In genomic region chr12:79970227-79970901, GRCm38 (mm10) we compare ENCODE assay signal across 8 mouse cellular contexts.
DNase-seq lines count a peak whose midpoint lies in the region; ATAC-seq and TF ChIP-seq lines count a peak whose summit lies in the region.

No protein-coding gene starts in this region.

- DNase-seq in kidney, adult 18-20 months: no peak
- peak; percentile 97 for DNase-seq in heart, adult 11 months
- DNase-seq in liver, postnatal 0 days: peak; percentile 52
- DNase-seq in testis, postnatal 10 days (ENCODE audit: low spot score): peak; percentile 50
- DNase-seq in cerebellum, adult 9-10 months: no peak

- ATAC-seq in kidney, embryonic 15.5 days (replicated peaks; ENCODE audit: low FRiP score): peak; percentile 27; the same call in 1 of the 2 replicates
- peak; percentile 37; the same call in 1 of the 2 replicates for ATAC-seq in intestine, embryonic 15.5 days
- peak; percentile 26 for ATAC-seq in liver, postnatal 0 days

- H3K4me3 ChIP-seq in kidney, embryonic 15.5 days (replicated peaks): no peak overlapping the region
- H3K4me3 ChIP-seq in brown adipose tissue, adult 24 weeks (ENCODE audit: insufficient read depth, low read depth, low read length): no peak overlapping the region
- no peak overlapping the region for H3K4me3 ChIP-seq in intestine, embryonic 15.5 days (replicated peaks)
- H3K4me3 ChIP-seq in liver, postnatal 0 days (ENCODE audit: low read depth, low read length): no peak overlapping the region

- no peaks in the 10 kb centered on the region for H3K9me3 ChIP-seq in kidney, embryonic 15.5 days (replicated peaks)
- no peaks in the 10 kb centered on the region for H3K9me3 ChIP-seq in intestine, embryonic 15.5 days
- H3K9me3 ChIP-seq in liver, postnatal 0 days (ENCODE audit: low read length): no peaks in the 10 kb centered on the region

- 23% methylated on average over 13 of the region's 13 CpGs for WGBS in kidney, embryonic 15.5 days
- 27% methylated on average over 13 of the region's 13 CpGs for WGBS in intestine, embryonic 15.5 days
- WGBS in liver, postnatal 0 days (ENCODE audit: insufficient replicate concordance): 35% methylated on average over 13 of the region's 13 CpGs

- TF ChIP-seq EP300 in liver, postnatal 0 days (IDR thresholded peaks at IDR 0.05; ENCODE audit: low read depth): no peak

- 0 out of 2 replicates have a peak overlapping the region, but pooled peaks have one; percentile 11 for H3K9ac ChIP-seq in kidney, embryonic 15.5 days
- peak overlapping the region; percentile 12; the same call in 1 of the 2 replicates for H3K9ac ChIP-seq in intestine, embryonic 15.5 days
- no peak overlapping the region for H3K9ac ChIP-seq in liver, postnatal 0 days (replicated peaks)

- no peak overlapping the region for H3K4me2 ChIP-seq in kidney, embryonic 15.5 days
- H3K4me2 ChIP-seq in intestine, embryonic 15.5 days (replicated peaks): no peak overlapping the region
- peak overlapping the region; percentile 35; the same call in 1 of the 2 replicates for H3K4me2 ChIP-seq in liver, postnatal 0 days (ENCODE audit: low read depth, low read length)

- peaks cover 70% of the 10 kb centered on the region for H3K4me1 ChIP-seq in kidney, embryonic 15.5 days
- peaks cover 43% of the 10 kb centered on the region for H3K4me1 ChIP-seq in brown adipose tissue, adult 24 weeks (ENCODE audit: control insufficient read depth, insufficient read depth, insufficient read length, low read length)
- peaks cover 52% of the 10 kb centered on the region for H3K4me1 ChIP-seq in intestine, embryonic 15.5 days (replicated peaks)
- peaks cover 47% of the 10 kb centered on the region for H3K4me1 ChIP-seq in liver, postnatal 0 days (ENCODE audit: insufficient read depth)

- peak overlapping the region; percentile 89 for H3K27ac ChIP-seq in kidney, embryonic 15.5 days
- H3K27ac ChIP-seq in brown adipose tissue, adult 24 weeks (replicated peaks; ENCODE audit: low read depth, low read length): peak overlapping the region; percentile 65
- peak overlapping the region; percentile 89 for H3K27ac ChIP-seq in intestine, embryonic 15.5 days
- H3K27ac ChIP-seq in liver, postnatal 0 days (ENCODE audit: low read depth): peak overlapping the region; percentile 81

- H3K27me3 ChIP-seq in kidney, embryonic 15.5 days: no peaks in the 10 kb centered on the region
- no peaks in the 10 kb centered on the region for H3K27me3 ChIP-seq in intestine, embryonic 15.5 days (replicated peaks)
- no peaks in the 10 kb centered on the region for H3K27me3 ChIP-seq in liver, postnatal 0 days (ENCODE audit: insufficient read depth, low read length)

- H3K36me3 ChIP-seq in kidney, embryonic 15.5 days: no peaks in the 10 kb centered on the region
- no peaks in the 10 kb centered on the region for H3K36me3 ChIP-seq in intestine, embryonic 15.5 days
- no peaks in the 10 kb centered on the region for H3K36me3 ChIP-seq in liver, postnatal 0 days (replicated peaks; ENCODE audit: insufficient read depth, low read length)

- no peak for TF ChIP-seq CTCF in liver, postnatal 0 days (IDR thresholded peaks at IDR 0.05; ENCODE audit: low read depth)

Comparison
In these comparisons a context has a peak if more than half of its experiments do, and no peak if none do; other contexts are left out.
1. DNase-seq: peak in heart, adult 11 months (single experiment), liver, postnatal 0 days (single experiment) and testis, postnatal 10 days (single experiment); none in kidney, adult 18-20 months (single experiment) and cerebellum, adult 9-10 months (single experiment).
2. Peak in every context shown above with its lines, with median percentiles within 50 percentile points of each other: ATAC-seq and H3K27ac ChIP-seq.